In genomic region chr5:129350024-129350423, GRCm38 (mm10) we compare ENCODE assay signal across 27 mouse cellular contexts.
DNase-seq lines count a peak whose midpoint lies in the region; ATAC-seq and TF ChIP-seq lines count a peak whose summit lies in the region.
"Had no signal": no experiment of that assay in that cellular context is flagged by ENCODE, and none has a peak within 500 bp of the region (broad histone marks: within the 10 kb centered on the region; RNA-seq: fewer than 3 reads in every experiment).

No protein-coding gene starts in this region.

- TF ChIP-seq POLR2A in kidney, adult 2 months (IDR thresholded peaks at IDR 0.05; ENCODE audit: low read depth, low read length) = no peak

- H3K4me1 ChIP-seq in embryonic facial prominence, embryonic 12.5 days = no peaks in the 10 kb centered on the region
- H3K4me1 ChIP-seq in embryonic facial prominence, embryonic 10.5 days = peaks cover 7% of the 10 kb centered on the region; the same call in 1 of the 2 replicates
- H3K4me1 ChIP-seq in kidney, adult 2 months (ENCODE audit: control insufficient read depth, insufficient read depth, low read length) = no peaks in the 10 kb centered on the region
- peaks cover 7% of the 10 kb centered on the region for H3K4me1 ChIP-seq in kidney, embryonic 16.5 days (ENCODE audit: insufficient read depth, low read length)
- H3K4me1 ChIP-seq: heart, embryonic 12.5 days; heart, embryonic 15.5 days had no signal

- DNase-seq in embryonic facial prominence, embryonic 10.5 days (ENCODE audit: low spot score) = no peak
- DNase-seq in kidney, adult 2 months = peak; percentile 30
- peak; percentile 5 to 6 for DNase-seq in kidney, adult 8-10 months
- DNase-seq in kidney, postnatal 14 days = peak; percentile 16
- DNase-seq in adipocyte (ENCODE audit: low spot score) = no peak
- no peak for DNase-seq in gastrocnemius, postnatal 10 days
- DNase-seq: adrenal gland, postnatal 10 days; adrenal gland, postnatal 36 days; cerebellum, adult 18-20 months; cerebellum, adult 9-10 months; cerebellum, postnatal 14 days; forebrain, postnatal 0 days; gastrocnemius, adult 2 months; gastrocnemius, postnatal 25 days; heart, adult 18-20 months; heart, postnatal 10 days; heart, postnatal 36 days had no signal

- no peaks in the 10 kb centered on the region for H3K9me3 ChIP-seq in embryonic facial prominence, embryonic 12.5 days
- H3K9me3 ChIP-seq in embryonic facial prominence, embryonic 10.5 days = no peaks in the 10 kb centered on the region
- H3K9me3 ChIP-seq in kidney, embryonic 16.5 days (ENCODE audit: low read length) = no peaks in the 10 kb centered on the region
- H3K9me3 ChIP-seq: forebrain, embryonic 10.5 days; heart, embryonic 15.5 days; hindbrain, embryonic 10.5 days; hindbrain, embryonic 13.5 days had no signal

- H3K27me3 ChIP-seq in embryonic facial prominence, embryonic 12.5 days = no peaks in the 10 kb centered on the region; the same call in 1 of the 2 replicates
- 0 out of 2 replicates have a peak, but pooled peaks cover 4% of the 10 kb centered on the region for H3K27me3 ChIP-seq in embryonic facial prominence, embryonic 10.5 days (replicated peaks; ENCODE audit: low read depth, poor library complexity, severe bottlenecking)
- H3K27me3 ChIP-seq in kidney, adult 2 months (replicated peaks; ENCODE audit: control insufficient read depth, insufficient read depth, low read length) = no peaks in the 10 kb centered on the region
- no peaks in the 10 kb centered on the region for H3K27me3 ChIP-seq in kidney, embryonic 16.5 days (ENCODE audit: insufficient read depth, low read length)
- H3K27me3 ChIP-seq: heart, embryonic 12.5 days; heart, embryonic 15.5 days; hindbrain, embryonic 13.5 days had no signal

- TF ChIP-seq CTCF in kidney, adult 2 months (conservative IDR thresholded peaks at IDR 0.05; ENCODE audit: insufficient read depth, insufficient read length, low read depth, low read length) = no peak

- ATAC-seq in embryonic facial prominence, embryonic 12.5 days (ENCODE audit: insufficient number of reproducible peaks, insufficient read depth, low FRiP score, low TSS enrichment) = no peak
- ATAC-seq in kidney, embryonic 16.5 days (ENCODE audit: low FRiP score, low TSS enrichment) = no peak
- ATAC-seq: activated CD4-positive, CD25-positive, alpha-beta regulatory T cell, adult 4 months; forebrain, embryonic 14.5 days; forebrain, postnatal 0 days; hindbrain, postnatal 0 days had no signal

- WGBS in embryonic facial prominence, embryonic 12.5 days = 54% methylated on average over 12 of the region's 12 CpGs
- 65% methylated on average over 12 of the region's 12 CpGs for WGBS in embryonic facial prominence, embryonic 10.5 days
- 49% methylated on average over 12 of the region's 12 CpGs for WGBS in kidney, adult 2 months
- 37% methylated on average over 12 of the region's 12 CpGs for WGBS in kidney, embryonic 16.5 days

- H3K36me3 ChIP-seq in embryonic facial prominence, embryonic 12.5 days = no peaks in the 10 kb centered on the region
- H3K36me3 ChIP-seq in embryonic facial prominence, embryonic 10.5 days (replicated peaks) = no peaks in the 10 kb centered on the region
- no peaks in the 10 kb centered on the region for H3K36me3 ChIP-seq in kidney, adult 2 months (ENCODE audit: control insufficient read depth, insufficient read depth, low read length)
- H3K36me3 ChIP-seq in kidney, embryonic 16.5 days (ENCODE audit: insufficient read depth, low read length) = no peaks in the 10 kb centered on the region
- H3K36me3 ChIP-seq: forebrain, embryonic 10.5 days; heart, embryonic 12.5 days; heart, embryonic 15.5 days; hindbrain, embryonic 10.5 days; hindbrain, embryonic 13.5 days had no signal

- no peak overlapping the region for H3K9ac ChIP-seq in embryonic facial prominence, embryonic 12.5 days
- H3K9ac ChIP-seq in kidney, embryonic 16.5 days (replicated peaks; ENCODE audit: low read length) = no peak overlapping the region
- H3K9ac ChIP-seq: forebrain, postnatal 0 days; heart, embryonic 12.5 days; heart, embryonic 15.5 days; hindbrain, embryonic 13.5 days had no signal

- 0 out of 2 replicates have a peak overlapping the region, but pooled peaks have one; percentile 3 for H3K27ac ChIP-seq in embryonic facial prominence, embryonic 12.5 days
- no peak overlapping the region for H3K27ac ChIP-seq in embryonic facial prominence, embryonic 10.5 days (replicated peaks)
- H3K27ac ChIP-seq in kidney, adult 2 months (ENCODE audit: insufficient read depth, low read depth, low read length) = no peak overlapping the region
- no peak overlapping the region for H3K27ac ChIP-seq in kidney, embryonic 16.5 days (ENCODE audit: low read length)
- H3K27ac ChIP-seq: forebrain, embryonic 10.5 days; gastrocnemius, adult 2 months; heart, embryonic 15.5 days; hindbrain, embryonic 10.5 days; hindbrain, embryonic 13.5 days; hindbrain, postnatal 0 days had no signal

- no peak overlapping the region for H3K4me2 ChIP-seq in embryonic facial prominence, embryonic 12.5 days (replicated peaks)
- H3K4me2 ChIP-seq in kidney, embryonic 16.5 days (replicated peaks; ENCODE audit: low read depth, low read length) = no peak overlapping the region
- H3K4me2 ChIP-seq: heart, embryonic 12.5 days; heart, embryonic 15.5 days; hindbrain, embryonic 13.5 days had no signal

- H3K4me3 ChIP-seq in embryonic facial prominence, embryonic 12.5 days = no peak overlapping the region
- H3K4me3 ChIP-seq in embryonic facial prominence, embryonic 10.5 days = no peak overlapping the region
- no peak overlapping the region for H3K4me3 ChIP-seq in kidney, adult 2 months (ENCODE audit: insufficient read depth, low read depth, low read length)
- H3K4me3 ChIP-seq in kidney, embryonic 16.5 days (ENCODE audit: low read length) = no peak overlapping the region
- H3K4me3 ChIP-seq: forebrain, embryonic 10.5 days; gastrocnemius, adult 2 months; heart, embryonic 12.5 days; heart, embryonic 15.5 days; hindbrain, embryonic 10.5 days; hindbrain, embryonic 13.5 days had no signal

Comparison
In these comparisons a context has a peak if more than half of its experiments do, and no peak if none do; other contexts are left out.
1. DNase-seq: peak in kidney, adult 2 months (single experiment), kidney, adult 8-10 months (2 of 2) and kidney, postnatal 14 days (single experiment); none in embryonic facial prominence, embryonic 10.5 days (single experiment), adipocyte (single experiment) and gastrocnemius, postnatal 10 days (single experiment).